In genomic region chr10:120428430-120429198, GRCm38 (mm10) we compare ENCODE assay signal across 9 mouse cellular contexts. TPM values are rescaled to one million over a fixed set of nuclear protein-coding genes. Genes with fewer than 3 reads are reported as not detected.
DNase-seq lines count a peak whose midpoint lies in the region; ATAC-seq and TF ChIP-seq lines count a peak whose summit lies in the region.
"Had no signal": no experiment of that assay in that cellular context is flagged by ENCODE, and none has a peak within 500 bp of the region (broad histone marks: within the 10 kb centered on the region; RNA-seq: fewer than 3 reads in every experiment).

No protein-coding gene starts in this region.

- WGBS in liver, adult 2 months = 78% methylated on average over 33 of the region's 33 CpGs
- 81% methylated on average over 33 of the region's 33 CpGs for WGBS in liver, embryonic 11.5 days
- WGBS in cerebellum, adult 2 months = 4% methylated on average over 33 of the region's 33 CpGs
- WGBS in hindbrain, embryonic 16.5 days = 52% methylated on average over 33 of the region's 33 CpGs
- WGBS in liver, postnatal 0 days (ENCODE audit: insufficient replicate concordance) = 76% methylated on average over 33 of the region's 33 CpGs
- 11% methylated on average over 33 of the region's 33 CpGs for WGBS in olfactory bulb, adult 2 months

- DNase-seq in liver, adult 2 months (ENCODE audit: extremely low read depth, low read depth, low spot score) = no peak
- no peak for DNase-seq in liver, embryonic 11.5 days (ENCODE audit: low spot score)
- peak; percentile 34 to 55 for DNase-seq in cerebellum, adult 2 months
- peak; percentile 47 to 70 for DNase-seq in gastrocnemius, adult 8-10 months (ENCODE audit: low spot score in 2 of 2)
- DNase-seq in liver, postnatal 0 days = no peak
- no peak for DNase-seq in embryo, embryonic 9.5 days (ENCODE audit: extremely low spot score)

- no peak for TF ChIP-seq EP300 in liver, postnatal 0 days (IDR thresholded peaks at IDR 0.05; ENCODE audit: low read depth)

- H3K36me3 ChIP-seq in liver, adult 2 months (ENCODE audit: control insufficient read depth, insufficient read depth, low read length) = no peaks in the 10 kb centered on the region
- H3K36me3 ChIP-seq in liver, embryonic 11.5 days (ENCODE audit: control insufficient read depth, insufficient read depth, low read length) = peaks cover 2% of the 10 kb centered on the region; the same call in 1 of the 2 replicates
- H3K36me3 ChIP-seq in hindbrain, embryonic 16.5 days (ENCODE audit: control insufficient read depth, insufficient read depth, low read length) = no peaks in the 10 kb centered on the region
- no peaks in the 10 kb centered on the region for H3K36me3 ChIP-seq in liver, postnatal 0 days (replicated peaks; ENCODE audit: insufficient read depth, low read length)

- H3K27ac ChIP-seq in liver, adult 2 months (replicated peaks; ENCODE audit: insufficient read depth, low read depth, low read length) = peak overlapping the region; percentile 18; the same call in 1 of the 2 replicates
- no peak overlapping the region for H3K27ac ChIP-seq in liver, embryonic 11.5 days (ENCODE audit: low read depth, low read length)
- H3K27ac ChIP-seq in cerebellum, adult 2 months (ENCODE audit: insufficient read depth, low read length) = no peak overlapping the region
- H3K27ac ChIP-seq in hindbrain, embryonic 16.5 days (ENCODE audit: low read depth, low read length) = peak overlapping the region; percentile 44
- no peak overlapping the region for H3K27ac ChIP-seq in liver, postnatal 0 days (ENCODE audit: low read depth)
- no peak overlapping the region for H3K27ac ChIP-seq in olfactory bulb, adult 2 months (ENCODE audit: insufficient read depth, low read depth, low read length)

- no peaks in the 10 kb centered on the region for H3K9me3 ChIP-seq in liver, embryonic 11.5 days (ENCODE audit: control insufficient read depth, low read length)
- no peaks in the 10 kb centered on the region for H3K9me3 ChIP-seq in hindbrain, embryonic 16.5 days (ENCODE audit: control insufficient read depth, low read length)
- H3K9me3 ChIP-seq in liver, postnatal 0 days (ENCODE audit: low read length) = no peaks in the 10 kb centered on the region

- peak overlapping the region; percentile 46; the same call in 1 of the 2 replicates for H3K4me3 ChIP-seq in liver, adult 2 months (ENCODE audit: insufficient read depth, low read depth, low read length)
- no peak overlapping the region for H3K4me3 ChIP-seq in liver, embryonic 11.5 days (ENCODE audit: low read depth, low read length)
- H3K4me3 ChIP-seq in cerebellum, adult 2 months (replicated peaks; ENCODE audit: insufficient read depth, low read depth, low read length) = peak overlapping the region; percentile 5
- H3K4me3 ChIP-seq in hindbrain, embryonic 16.5 days (ENCODE audit: low read length) = peak overlapping the region; percentile 21; the same call in 1 of the 2 replicates
- H3K4me3 ChIP-seq in liver, postnatal 0 days (ENCODE audit: low read depth, low read length) = no peak overlapping the region
- peak overlapping the region; percentile 5; the same call in 1 of the 2 replicates for H3K4me3 ChIP-seq in olfactory bulb, adult 2 months (ENCODE audit: insufficient read depth, low read depth, low read length)

- no peaks in the 10 kb centered on the region for H3K27me3 ChIP-seq in liver, adult 2 months (ENCODE audit: control insufficient read depth, insufficient read depth, low read length)
- H3K27me3 ChIP-seq in liver, embryonic 11.5 days (replicated peaks; ENCODE audit: control insufficient read depth, insufficient read depth, low read length) = no peaks in the 10 kb centered on the region
- no peaks in the 10 kb centered on the region; the same call in 1 of the 2 replicates for H3K27me3 ChIP-seq in cerebellum, adult 2 months (ENCODE audit: control insufficient read depth, insufficient read depth, low read length)
- H3K27me3 ChIP-seq in hindbrain, embryonic 16.5 days (replicated peaks; ENCODE audit: control insufficient read depth, insufficient read depth, low read length) = no peaks in the 10 kb centered on the region
- no peaks in the 10 kb centered on the region for H3K27me3 ChIP-seq in liver, postnatal 0 days (ENCODE audit: insufficient read depth, low read length)

- peak overlapping the region; percentile 25; the same call in 1 of the 2 replicates for H3K9ac ChIP-seq in liver, adult 2 months (ENCODE audit: low read depth, low read length)
- no peak overlapping the region for H3K9ac ChIP-seq in liver, embryonic 11.5 days (ENCODE audit: low read depth, low read length)
- peak overlapping the region; percentile 41 for H3K9ac ChIP-seq in hindbrain, embryonic 16.5 days (ENCODE audit: low read depth, low read length)
- H3K9ac ChIP-seq in liver, postnatal 0 days (replicated peaks) = no peak overlapping the region

- H3K4me2 ChIP-seq in liver, embryonic 11.5 days = no peak overlapping the region
- H3K4me2 ChIP-seq in hindbrain, embryonic 16.5 days (ENCODE audit: low read length) = peak overlapping the region; percentile 49
- peak overlapping the region; percentile 40 for H3K4me2 ChIP-seq in liver, postnatal 0 days (ENCODE audit: low read depth, low read length)

- no peak for TF ChIP-seq POLR2A in liver, adult 2 months (IDR thresholded peaks at IDR 0.05; ENCODE audit: extremely low read depth, insufficient read depth, low read length)
- TF ChIP-seq POLR2A in cerebellum, adult 2 months (IDR thresholded peaks at IDR 0.05; ENCODE audit: borderline replicate concordance, insufficient read depth, low read length) = no peak
- TF ChIP-seq POLR2A in olfactory bulb, adult 2 months (IDR thresholded peaks at IDR 0.05; ENCODE audit: insufficient read depth, low read depth, low read length) = no peak

- no peak for ATAC-seq in liver, embryonic 11.5 days (replicated peaks; ENCODE audit: low FRiP score)
- ATAC-seq in hindbrain, embryonic 16.5 days = peak; percentile 90
- no peak for ATAC-seq in liver, postnatal 0 days

- no peaks in the 10 kb centered on the region for H3K4me1 ChIP-seq in liver, adult 2 months (ENCODE audit: control insufficient read depth, insufficient read depth, low read length)
- peaks cover 8% of the 10 kb centered on the region; the same call in 1 of the 2 replicates for H3K4me1 ChIP-seq in liver, embryonic 11.5 days (replicated peaks; ENCODE audit: control insufficient read depth, insufficient read depth, low read length)
- H3K4me1 ChIP-seq in cerebellum, adult 2 months (ENCODE audit: control insufficient read depth, insufficient read depth, low read length) = peaks cover 5% of the 10 kb centered on the region; the same call in 1 of the 2 replicates
- peaks cover 14% of the 10 kb centered on the region for H3K4me1 ChIP-seq in hindbrain, embryonic 16.5 days (ENCODE audit: control insufficient read depth, insufficient read depth, low read depth, low read length)
- no peaks in the 10 kb centered on the region; the same call in 1 of the 2 replicates for H3K4me1 ChIP-seq in liver, postnatal 0 days (ENCODE audit: insufficient read depth)
- peaks cover 9% of the 10 kb centered on the region for H3K4me1 ChIP-seq in olfactory bulb, adult 2 months (ENCODE audit: control insufficient read depth, insufficient read depth, low read length)

- no peaks in the 10 kb centered on the region for H3K79me2 ChIP-seq in liver, adult 2 months (ENCODE audit: control insufficient read depth, insufficient read depth, low read length)

- no peak for TF ChIP-seq CTCF in liver, adult 2 months (IDR thresholded peaks at IDR 0.05; ENCODE audit: low read depth, low read length)
- no peak for TF ChIP-seq CTCF in cerebellum, adult 2 months (IDR thresholded peaks at IDR 0.05; ENCODE audit: borderline replicate concordance, insufficient read depth, low read depth, low read length)
- TF ChIP-seq CTCF in liver, postnatal 0 days (IDR thresholded peaks at IDR 0.05; ENCODE audit: low read depth) = no peak
- TF ChIP-seq CTCF in olfactory bulb, adult 2 months (IDR thresholded peaks at IDR 0.05; ENCODE audit: insufficient read depth, low read depth, low read length) = no peak

RNA-seq across cellular contexts. Expression of gene Hmga2, which starts 47.7 kb away (rescaled TPM):
- total RNA-seq in liver, adult 2 months (2014; rRNA removed) = 0.07 TPM in 1 of 2 replicates, not detected in the other
- 0.05 TPM in 1 of 2 replicates, not detected in the other for polyA plus RNA-seq in liver, adult 2 months (2012; rRNA removed)
- polyA plus RNA-seq in liver, embryonic 11.5 days (2014; fragmentation: Nextera tagmentation; extraction: Ambion mirVana) = 41.4 and 48.2 TPM in 2 replicates
- 0.05 and 0.06 TPM in 2 replicates for polyA plus RNA-seq in cerebellum, adult 2 months (2012; rRNA removed)
- under 1 TPM in 3 of 4 experiments, not detected in 1; 0.07 to 0.17 (median 0.08) TPM for total RNA-seq in gastrocnemius, adult 8-10 months (2022)
- 1.6 and 2.1 TPM in 2 replicates for polyA plus RNA-seq in hindbrain, embryonic 16.5 days (2015; fragmentation: Nextera tagmentation; extraction: Ambion mirVana)
- 0.43 and 0.56 TPM in 2 replicates for polyA plus RNA-seq in liver, postnatal 0 days (2015; fragmentation: Nextera tagmentation; extraction: Ambion mirVana)
- not detected in 2 replicates for polyA plus RNA-seq in olfactory bulb, adult 2 months (2012; ENCODE audit: insufficient read depth, insufficient read length, low replicate concordance, missing spikeins)
- total RNA-seq: MEL had no signal

Comparison
In these comparisons a context has a peak if more than half of its experiments do, and no peak if none do; other contexts are left out.
1. H3K27ac ChIP-seq: peak in liver, adult 2 months (single experiment) and hindbrain, embryonic 16.5 days (single experiment); none in liver, embryonic 11.5 days (single experiment), cerebellum, adult 2 months (single experiment), liver, postnatal 0 days (single experiment) and olfactory bulb, adult 2 months (single experiment).
2. H3K4me3 ChIP-seq: peak in liver, adult 2 months (single experiment), cerebellum, adult 2 months (single experiment), hindbrain, embryonic 16.5 days (single experiment) and olfactory bulb, adult 2 months (single experiment); none in liver, embryonic 11.5 days (single experiment) and liver, postnatal 0 days (single experiment).
3. H3K9ac ChIP-seq: peak in liver, adult 2 months (single experiment) and hindbrain, embryonic 16.5 days (single experiment); none in liver, embryonic 11.5 days (single experiment) and liver, postnatal 0 days (single experiment).
4. RNA of gene Hmga2, which starts 47.7 kb away (polyA plus RNA-seq): 41.4 to 48.2 TPM in liver, embryonic 11.5 days; 1.6 to 2.1 TPM in hindbrain, embryonic 16.5 days, 0.43 to 0.56 TPM in liver, postnatal 0 days, 0.05 to 0.06 TPM in cerebellum, adult 2 months, 0.05 TPM in liver, adult 2 months and not detected in olfactory bulb, adult 2 months; every median in the first group is over 10 times any median in the second.
5. DNase-seq: peak in cerebellum, adult 2 months (2 of 2) and gastrocnemius, adult 8-10 months (2 of 2); none in liver, adult 2 months (single experiment), liver, embryonic 11.5 days (single experiment), liver, postnatal 0 days (single experiment) and embryo, embryonic 9.5 days (single experiment).